Mouse (Mus musculus): Measurements from ENCODE around the gene Spem1. TPM values are rescaled to one million over a fixed set of nuclear protein-coding genes. Genes with fewer than 3 reads are reported as not detected.
"Not testable (repeated sequence)": the region's sequence is repeated elsewhere in the genome, so short reads cannot be mapped to it uniquely, and the experiment has no call there.

Gene Spem1
- not detected in 2 replicates for polyA plus RNA-seq (2012)

DNA sequence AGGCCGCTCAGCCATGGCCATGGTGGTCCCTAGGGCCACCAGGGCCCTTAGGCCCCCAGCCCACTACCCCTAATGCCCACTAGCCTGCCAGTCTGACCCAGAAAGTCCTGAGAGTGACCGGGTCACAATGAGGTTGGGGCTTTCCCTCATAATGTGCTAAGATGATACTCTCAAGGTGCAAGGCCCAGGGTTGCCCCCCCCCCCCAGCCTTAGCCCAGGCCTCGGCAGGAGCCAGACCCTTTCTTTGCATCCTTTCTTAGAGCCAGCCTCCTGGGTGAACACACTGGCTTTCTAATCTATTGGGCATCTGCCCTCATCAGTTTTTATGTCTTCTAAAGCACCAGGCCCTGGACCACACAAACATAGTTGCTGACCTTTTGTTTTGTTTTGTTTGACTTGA, at the start of gene Spem1:
Gene Spem1, minus strand, starts transcription at position 101 of the 400 bp plus-strand sequence.
- no peak within 1 kb of the TSS for H3K4me3 ChIP-seq (replicated peaks)
- no peak for TF ChIP-seq GATA1 (IDR thresholded peaks at IDR 0.05; ENCODE audit: low read length)
- TF ChIP-seq TAL1 (IDR thresholded peaks at IDR 0.05; ENCODE audit: low read length): no peak
- peaks cover 3% of the 10 kb centered on the region; the same call in 1 of the 2 replicates for H3K4me1 ChIP-seq (ENCODE audit: control insufficient read depth)
- peaks cover 11% of the 10 kb centered on the region for H3K27me3 ChIP-seq (ENCODE audit: control insufficient read depth)
- H3K36me3 ChIP-seq (ENCODE audit: control insufficient read depth): peaks cover 13% of the 10 kb centered on the region
- H3K9me3 ChIP-seq (ENCODE audit: control insufficient read depth, low read length): peaks cover 9% of the 10 kb centered on the region

DNA sequence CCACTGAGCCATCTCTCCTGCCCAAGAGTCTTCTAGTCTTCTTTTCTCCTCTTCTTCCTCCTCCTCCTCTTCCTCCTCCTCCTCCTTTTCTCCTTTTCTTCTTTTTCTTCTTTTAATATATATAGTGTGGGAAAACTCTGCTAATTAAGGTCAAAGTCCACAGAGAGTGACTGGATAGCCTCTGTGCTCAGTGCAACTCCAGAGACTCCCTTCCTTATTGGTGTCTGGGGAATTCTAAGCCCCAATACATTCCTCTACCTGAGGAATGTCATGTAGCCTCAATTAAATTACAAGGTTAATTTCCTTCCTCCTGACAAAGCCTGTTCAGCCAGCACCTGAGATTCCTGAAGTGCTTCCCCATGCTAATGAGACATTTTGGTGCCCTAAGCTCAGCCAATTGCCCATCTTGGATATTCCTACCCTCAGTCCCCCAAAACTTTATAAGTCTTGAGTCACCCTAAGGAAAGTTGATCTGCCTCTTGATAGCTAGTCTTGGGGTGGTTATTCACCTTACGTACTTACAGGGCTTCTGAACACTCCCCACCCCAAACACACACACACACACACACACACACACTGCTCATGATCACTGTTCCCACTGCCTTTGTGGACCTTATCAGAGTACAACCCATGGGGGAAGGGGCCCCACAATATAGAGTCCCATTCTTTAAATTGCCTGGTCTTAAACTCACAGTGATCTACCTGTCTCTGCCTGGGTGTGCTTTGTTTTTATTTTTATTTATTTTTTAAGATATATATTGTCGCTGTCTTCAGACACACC, 48.5 kb upstream of the Spem1 start:
- no peaks in the 10 kb centered on the region for H3K27me3 ChIP-seq (ENCODE audit: control insufficient read depth)
- H3K36me3 ChIP-seq (ENCODE audit: control insufficient read depth): no peaks in the 10 kb centered on the region
- H3K9me3 ChIP-seq (ENCODE audit: control insufficient read depth, low read length): no peaks in the 10 kb centered on the region
- TF ChIP-seq TAL1 (IDR thresholded peaks at IDR 0.05; ENCODE audit: low read length) (no peak), GATA1 (IDR thresholded peaks at IDR 0.05; ENCODE audit: low read length) (no peak)
- H3K4me1 ChIP-seq (ENCODE audit: control insufficient read depth): peaks cover 64% of the 10 kb centered on the region
- no peak overlapping the region for H3K4me3 ChIP-seq (replicated peaks)

DNA sequence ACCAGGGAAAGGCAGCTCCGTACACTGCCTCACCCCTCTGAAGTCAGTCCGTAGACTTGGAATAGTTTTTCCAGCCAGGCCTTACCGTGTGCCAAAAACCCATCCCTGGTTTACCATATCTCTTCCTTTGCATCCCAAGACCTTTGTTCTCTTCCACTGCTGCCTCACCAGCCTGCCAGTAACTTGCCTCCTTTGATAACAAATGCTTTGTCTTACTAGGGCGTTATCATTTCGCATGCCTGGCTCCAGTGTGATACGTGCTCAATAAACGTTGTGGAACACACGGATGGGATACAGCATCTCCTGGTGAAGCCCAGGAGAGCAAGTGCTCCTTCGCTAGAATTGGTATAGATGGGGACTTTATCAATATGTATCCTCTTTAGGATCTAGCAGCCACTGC, 45.4 kb upstream of the Spem1 start:
- peaks cover 74% of the 10 kb centered on the region for H3K4me1 ChIP-seq (ENCODE audit: control insufficient read depth)
- H3K27me3 ChIP-seq (ENCODE audit: control insufficient read depth): no peaks in the 10 kb centered on the region
- no peaks in the 10 kb centered on the region for H3K36me3 ChIP-seq (ENCODE audit: control insufficient read depth)

DNA sequence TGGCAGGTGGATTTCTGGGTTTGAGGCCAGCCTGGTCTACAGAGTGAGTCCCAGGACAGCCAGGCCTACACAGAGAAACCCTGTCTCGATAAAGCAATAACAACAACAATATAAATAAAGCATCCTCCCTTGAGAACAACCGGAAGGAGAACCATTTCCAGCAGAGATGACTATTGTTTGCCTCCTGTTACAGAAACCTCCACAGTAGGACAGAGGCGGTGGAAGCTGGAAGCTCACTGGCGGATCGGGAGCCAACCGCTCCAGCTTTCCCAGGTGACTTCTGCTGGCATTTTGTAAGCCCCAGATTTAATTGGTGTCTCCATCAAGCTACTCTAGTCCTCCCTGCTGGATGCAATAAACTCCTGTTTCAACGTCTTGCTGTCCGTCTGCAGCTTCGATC, 43.6 kb upstream of the Spem1 start:
- Histone ChIP-seq H3K27me3 (ENCODE audit: control insufficient read depth) (no peaks in the 10 kb centered on the region), H3K4me1 (ENCODE audit: control insufficient read depth) (peaks cover 67% of the 10 kb centered on the region)
- TF ChIP-seq GATA1 (IDR thresholded peaks at IDR 0.05; ENCODE audit: low read length): no peak
- no peak for TF ChIP-seq TAL1 (IDR thresholded peaks at IDR 0.05; ENCODE audit: low read length)

More for the DNA sequence above, 45.4 kb upstream of the Spem1 start:
- Histone ChIP-seq H3K4me3 (replicated peaks) (no peak overlapping the region), H3K9me3 (ENCODE audit: control insufficient read depth, low read length) (no peaks in the 10 kb centered on the region)
- TF ChIP-seq GATA1 (IDR thresholded peaks at IDR 0.05; ENCODE audit: low read length): no peak

DNA sequence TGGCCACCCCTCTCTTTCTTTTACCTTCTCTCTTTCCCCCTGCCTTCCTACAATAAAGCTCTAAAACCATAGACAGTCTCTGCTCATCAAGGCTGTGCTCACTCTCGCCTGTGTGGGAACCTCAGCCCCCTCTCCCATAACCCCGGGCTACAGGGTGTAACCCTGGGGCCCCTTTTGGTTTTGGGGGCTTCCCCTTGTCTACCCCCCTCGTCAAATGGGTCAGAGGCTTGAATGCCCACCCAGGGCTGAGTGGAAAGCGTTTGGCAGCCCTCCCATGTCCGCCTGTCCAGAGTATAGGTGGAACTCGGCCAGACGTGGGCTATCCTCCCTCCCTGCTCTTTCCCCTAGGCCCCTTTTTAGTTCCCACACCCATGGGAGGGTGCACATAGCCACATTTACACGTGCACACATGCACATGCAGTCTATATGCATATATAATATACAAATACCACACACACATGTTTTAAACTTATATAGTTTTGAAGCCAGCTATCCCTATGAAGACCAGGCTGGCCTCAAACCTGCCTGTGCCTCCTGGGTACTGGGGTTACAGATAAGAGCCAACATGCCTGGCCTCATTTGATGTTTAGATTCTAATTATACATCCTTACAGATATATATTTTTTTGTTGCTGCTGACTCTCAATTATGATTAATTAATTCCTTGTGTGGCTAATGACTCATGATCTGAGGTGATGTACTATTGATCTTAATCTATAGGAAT, 42.3 kb upstream of the Spem1 start:
- TF ChIP-seq TAL1 (IDR thresholded peaks at IDR 0.05; ENCODE audit: low read length): no peak
- TF ChIP-seq GATA1 (IDR thresholded peaks at IDR 0.05; ENCODE audit: low read length): no peak
- H3K9me3 ChIP-seq (ENCODE audit: control insufficient read depth, low read length): no peaks in the 10 kb centered on the region
- no peaks in the 10 kb centered on the region for H3K36me3 ChIP-seq (ENCODE audit: control insufficient read depth)
- peaks cover 59% of the 10 kb centered on the region for H3K4me1 ChIP-seq (ENCODE audit: control insufficient read depth)
- peaks cover 4% of the 10 kb centered on the region for H3K27me3 ChIP-seq (ENCODE audit: control insufficient read depth)
- peak overlapping the region; percentile 19 for H3K4me3 ChIP-seq (replicated peaks)

More for the DNA sequence above, 43.6 kb upstream of the Spem1 start:
- Histone ChIP-seq H3K36me3 (ENCODE audit: control insufficient read depth) (no peaks in the 10 kb centered on the region), H3K4me3 (replicated peaks) (no peak overlapping the region), H3K9me3 (ENCODE audit: control insufficient read depth, low read length) (no peaks in the 10 kb centered on the region)

DNA sequence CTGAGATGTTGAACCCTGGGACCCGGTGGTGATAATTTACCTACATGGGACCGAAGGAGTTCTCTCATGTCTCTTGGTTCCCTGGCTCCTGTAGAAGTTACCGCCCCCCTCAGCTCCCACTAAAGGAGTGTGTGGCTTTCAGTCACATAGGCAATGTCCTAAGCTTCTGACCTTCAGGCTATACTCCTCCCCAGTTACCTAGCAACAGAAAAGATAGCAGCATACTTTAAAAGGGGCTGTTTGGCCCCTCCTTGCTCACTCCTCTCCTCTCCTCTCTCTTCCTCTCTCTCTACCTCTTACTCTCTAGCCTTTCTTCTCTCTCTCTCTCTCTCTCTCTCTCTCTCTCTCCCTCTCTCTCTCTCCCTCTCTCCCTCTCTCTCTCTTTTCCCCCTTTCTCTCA, 41.7 kb upstream of the Spem1 start:
- not testable (repeated sequence) for H3K27me3 ChIP-seq (ENCODE audit: control insufficient read depth); H3K36me3 ChIP-seq (ENCODE audit: control insufficient read depth); H3K9me3 ChIP-seq (ENCODE audit: control insufficient read depth, low read length); H3K4me3 ChIP-seq (replicated peaks)
- peaks cover 60% of the 10 kb centered on the region for H3K4me1 ChIP-seq (ENCODE audit: control insufficient read depth)

DNA sequence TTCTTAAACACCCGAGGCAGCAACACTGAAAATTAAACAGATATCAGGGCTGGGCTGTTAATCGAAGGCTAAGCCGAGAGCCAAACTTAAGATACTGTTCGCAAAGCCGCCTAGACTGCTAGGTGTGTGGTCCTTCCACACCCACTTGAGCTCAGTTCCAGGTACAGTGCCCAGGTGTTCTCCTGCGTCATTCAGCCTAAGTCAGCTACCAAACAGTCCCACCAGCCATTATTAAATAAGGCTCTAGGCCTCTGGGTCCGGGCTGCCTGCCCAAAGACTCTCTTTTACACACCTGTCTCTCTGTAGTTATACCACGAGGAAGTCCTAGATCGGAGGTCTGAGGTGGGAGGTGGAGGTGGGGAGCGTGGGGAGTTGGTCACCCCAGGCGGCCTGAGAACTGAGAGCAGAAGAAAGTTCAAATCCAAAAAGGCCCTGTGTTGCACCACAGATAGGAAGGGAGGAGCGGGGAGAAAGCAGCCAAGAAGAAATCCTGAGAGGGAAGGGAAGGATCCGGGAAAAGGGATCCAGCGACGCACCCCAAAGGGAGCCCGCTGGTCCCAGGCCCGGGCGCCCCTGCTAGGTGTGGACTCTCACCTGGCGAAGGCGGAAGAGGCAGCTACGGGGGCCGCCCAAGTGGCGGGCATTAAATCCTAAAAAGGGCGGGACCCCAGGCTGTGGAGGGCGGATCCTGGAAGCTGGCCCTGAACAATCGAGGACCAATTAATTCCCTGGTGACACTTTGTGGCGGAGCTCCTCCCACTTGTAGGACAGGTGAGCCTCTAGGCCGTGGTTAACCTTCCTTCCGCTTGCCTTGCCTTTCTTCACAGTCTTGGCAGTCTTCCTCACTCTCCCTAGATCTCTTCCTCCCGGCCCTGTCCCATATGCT, 36.4 kb upstream of the Spem1 start, which contains the start of gene Tnk1:
Gene Tnk1, minus strand, starts transcription at position 618 of the 886 bp plus-strand sequence.
- peaks cover 58% of the 10 kb centered on the region for H3K4me1 ChIP-seq (ENCODE audit: control insufficient read depth)
- H3K9me3 ChIP-seq (ENCODE audit: control insufficient read depth, low read length): no peaks in the 10 kb centered on the region
- no peak within 1 kb of the TSS for H3K4me3 ChIP-seq (replicated peaks)
- peaks cover 8% of the 10 kb centered on the region for H3K36me3 ChIP-seq (ENCODE audit: control insufficient read depth)
- H3K27me3 ChIP-seq (ENCODE audit: control insufficient read depth): peaks cover 17% of the 10 kb centered on the region
- TF ChIP-seq TAL1 (IDR thresholded peaks at IDR 0.05; ENCODE audit: low read length) (no peak), GATA1 (IDR thresholded peaks at IDR 0.05; ENCODE audit: low read length) (no peak)

DNA sequence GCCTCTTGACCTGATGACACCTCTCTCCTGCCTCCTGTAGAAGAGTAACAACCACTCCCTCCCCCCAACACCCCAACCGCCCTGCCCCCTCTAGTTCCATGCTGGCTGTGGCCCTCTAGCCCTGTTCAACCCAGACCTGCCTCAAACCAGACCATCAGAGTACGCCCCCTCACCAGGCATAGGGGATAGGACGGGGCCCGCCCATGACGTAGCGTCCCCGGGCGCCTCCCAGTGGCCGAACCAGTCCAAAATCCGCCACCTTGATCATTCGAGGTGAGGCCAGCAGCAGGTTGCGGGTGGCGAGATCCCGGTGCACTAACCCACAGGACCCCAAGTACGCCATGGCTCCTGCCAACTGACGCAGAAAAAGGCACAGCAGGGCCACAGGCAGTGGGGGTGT, 33.4 kb upstream of the Spem1 start:
- Histone ChIP-seq H3K4me1 (ENCODE audit: control insufficient read depth) (peaks cover 78% of the 10 kb centered on the region), H3K27me3 (ENCODE audit: control insufficient read depth) (peaks cover 17% of the 10 kb centered on the region), H3K36me3 (ENCODE audit: control insufficient read depth) (peaks cover 38% of the 10 kb centered on the region), H3K9me3 (ENCODE audit: control insufficient read depth, low read length) (no peaks in the 10 kb centered on the region), H3K4me3 (replicated peaks) (peak overlapping the region; percentile 62)
- no peak for TF ChIP-seq TAL1 (IDR thresholded peaks at IDR 0.05; ENCODE audit: low read length)

DNA sequence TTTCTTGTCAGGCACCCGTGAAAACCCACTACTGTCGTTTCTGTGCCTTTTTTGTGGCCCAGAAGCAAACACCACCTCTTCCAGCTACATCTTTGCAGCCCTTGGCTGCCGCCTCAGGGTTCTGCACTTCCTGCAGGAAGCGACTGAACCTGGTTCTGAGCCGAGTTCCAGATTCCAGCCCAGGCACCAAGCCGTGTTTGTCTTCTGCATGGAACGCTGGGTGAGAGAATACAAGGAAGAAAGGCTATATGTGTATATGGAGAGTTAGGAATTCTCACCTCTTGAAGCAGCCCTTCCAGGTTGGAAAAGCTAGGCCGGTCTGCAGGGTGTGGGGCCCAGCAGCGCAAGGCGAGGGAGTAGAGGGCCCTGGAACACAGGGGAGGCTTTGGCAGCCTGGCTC, 32.7 kb upstream of the Spem1 start:
- H3K9me3 ChIP-seq (ENCODE audit: control insufficient read depth, low read length): no peaks in the 10 kb centered on the region
- no peak for TF ChIP-seq GATA1 (IDR thresholded peaks at IDR 0.05; ENCODE audit: low read length)
- TF ChIP-seq TAL1 (IDR thresholded peaks at IDR 0.05; ENCODE audit: low read length): no peak
- H3K4me3 ChIP-seq (replicated peaks): peak overlapping the region; percentile 62
- peaks cover 14% of the 10 kb centered on the region for H3K27me3 ChIP-seq (ENCODE audit: control insufficient read depth)
- peaks cover 85% of the 10 kb centered on the region for H3K4me1 ChIP-seq (ENCODE audit: control insufficient read depth)
- H3K36me3 ChIP-seq (ENCODE audit: control insufficient read depth): peaks cover 45% of the 10 kb centered on the region

All from erythroblast, embryonic 14.5 days (primary cell).